Mouse (Mus musculus) cortical plate, adult 2 months (tissue): ENCODE measurements around the gene Rpl31.

Experiments
- CTCF ChIP-seq: fragments of 200-500 bp; IDR thresholded peaks from 2 replicates; pipeline ENCODE4 v1.5.1; 2011; ENCODE audit warnings: mild to moderate bottlenecking, control low read depth, low read length; ENCODE audit not compliant: insufficient read depth; ENCODE audit errors: extremely low read depth
- POLR2A ChIP-seq: fragments of 200-500 bp; IDR thresholded peaks from 2 replicates; pipeline ENCODE4 v1.6.1; 2011; ENCODE audit warnings: mild to moderate bottlenecking, low read length, control low read depth; ENCODE audit not compliant: insufficient read depth; ENCODE audit errors: extremely low read depth

GRCm38 (mm10) chr1:39362515-39362893 lies 5.1 kb upstream of the Rpl31 start:
- TF ChIP-seq CTCF: no peak
- TF ChIP-seq POLR2A: no peak
